Mouse (Mus musculus): ENCODE measurements around the gene Yif1a. TPM values are rescaled to one million over a fixed set of nuclear protein-coding genes. Genes with fewer than 3 reads are reported as not detected.

Yif1a gene
- 34.0 TPM for polyA plus RNA-seq (2017; shearing (Covaris generic))

GRCm38 (mm10) chr19:5087884-5088728, at the start of gene Yif1a:
Gene Yif1a (plus strand): TSS chr19:5088538.

GRCm38 (mm10) chr19:5038709-5039156, 49.6 kb upstream of the Yif1a start, which contains the start of the genes B4gat1 and AC124502.3:
Gene B4gat1 (plus strand): TSS chr19:5038826.
Gene AC124502.3 (plus strand): TSS chr19:5038891.

GRCm38 (mm10) chr19:5040862-5041523, 47.3 kb upstream of the Yif1a start, which contains the start of gene Brms1:
Gene Brms1 (plus strand): TSS chr19:5041354.

DNA sequence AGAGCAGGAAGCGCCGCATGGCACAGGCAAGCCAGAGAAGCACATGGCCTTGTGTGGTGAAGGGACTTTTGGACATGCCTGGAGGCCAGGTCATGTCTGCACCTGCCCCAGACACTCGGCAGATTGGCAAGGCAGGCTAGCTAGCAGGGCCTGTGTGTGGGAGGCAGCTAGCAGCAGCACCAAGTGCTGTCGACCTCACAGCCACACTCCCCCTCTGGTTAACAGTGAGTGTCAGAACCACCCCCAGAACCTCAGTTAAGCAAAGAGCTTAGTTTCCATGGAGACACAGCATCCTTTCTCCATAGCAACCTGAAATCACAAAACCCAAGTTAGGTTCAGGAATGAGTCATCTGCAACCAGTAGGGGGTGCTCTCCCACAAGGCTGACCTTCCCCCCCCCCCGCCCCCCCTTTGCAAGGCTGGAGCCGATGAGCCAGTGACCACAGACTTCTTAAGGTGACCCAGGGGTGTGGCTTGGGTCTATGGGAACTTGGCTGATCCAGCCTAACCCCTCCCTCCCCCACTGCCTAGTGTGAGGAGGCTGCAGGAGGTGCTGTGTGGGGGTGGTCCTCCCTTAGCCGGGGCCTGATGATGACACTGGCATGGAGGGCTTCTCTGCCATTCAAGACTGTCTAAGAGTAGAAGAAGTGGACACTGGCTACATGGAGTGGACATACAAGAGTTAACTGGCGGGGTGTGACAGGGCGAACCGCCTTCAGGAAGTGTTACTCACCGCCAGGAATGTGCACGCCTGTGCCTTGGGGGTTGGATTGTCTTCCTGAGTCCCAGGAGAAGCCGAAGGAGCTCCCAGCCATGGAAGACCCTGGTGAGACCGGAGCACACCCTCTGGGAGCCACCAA, 38.1 kb upstream of the Yif1a start, which contains the start of gene Rin1:
TSS of gene Rin1 (plus strand) at position 435 of the 859 bp plus-strand sequence.

DNA sequence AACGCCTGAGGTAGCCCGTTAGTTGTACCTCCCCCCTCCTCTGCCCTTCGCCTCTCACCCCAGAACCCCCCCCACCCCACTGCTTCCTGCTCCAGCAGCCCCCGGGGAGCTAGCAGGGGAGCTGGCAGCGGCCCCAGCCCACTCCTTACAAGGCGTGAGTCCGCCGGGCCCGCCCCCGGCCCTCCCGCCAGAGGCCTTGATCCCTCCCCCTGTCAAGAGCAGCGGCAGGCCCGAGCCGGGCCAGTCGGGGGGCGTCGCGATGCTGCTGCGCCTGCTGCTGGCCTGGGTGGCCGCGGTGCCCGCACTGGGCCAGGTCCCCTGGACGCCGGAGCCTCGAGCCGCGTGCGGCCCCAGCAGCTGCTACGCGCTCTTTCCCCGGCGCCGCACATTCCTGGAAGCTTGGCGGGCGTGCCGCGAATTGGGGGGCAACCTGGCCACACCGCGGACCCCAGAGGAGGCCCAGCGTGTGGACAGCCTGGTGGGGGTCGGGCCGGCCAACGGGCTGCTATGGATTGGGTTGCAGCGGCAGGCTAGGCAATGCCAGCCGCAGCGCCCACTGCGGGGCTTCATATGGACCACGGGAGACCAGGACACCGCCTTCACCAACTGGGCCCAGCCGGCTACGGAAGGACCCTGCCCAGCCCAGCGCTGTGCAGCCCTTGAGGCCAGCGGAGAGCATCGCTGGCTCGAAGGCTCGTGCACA, 20.3 kb upstream of the Yif1a start, which contains the start of gene Cd248:
TSS of gene Cd248 (plus strand) at position 212 of the 703 bp plus-strand sequence.

DNA sequence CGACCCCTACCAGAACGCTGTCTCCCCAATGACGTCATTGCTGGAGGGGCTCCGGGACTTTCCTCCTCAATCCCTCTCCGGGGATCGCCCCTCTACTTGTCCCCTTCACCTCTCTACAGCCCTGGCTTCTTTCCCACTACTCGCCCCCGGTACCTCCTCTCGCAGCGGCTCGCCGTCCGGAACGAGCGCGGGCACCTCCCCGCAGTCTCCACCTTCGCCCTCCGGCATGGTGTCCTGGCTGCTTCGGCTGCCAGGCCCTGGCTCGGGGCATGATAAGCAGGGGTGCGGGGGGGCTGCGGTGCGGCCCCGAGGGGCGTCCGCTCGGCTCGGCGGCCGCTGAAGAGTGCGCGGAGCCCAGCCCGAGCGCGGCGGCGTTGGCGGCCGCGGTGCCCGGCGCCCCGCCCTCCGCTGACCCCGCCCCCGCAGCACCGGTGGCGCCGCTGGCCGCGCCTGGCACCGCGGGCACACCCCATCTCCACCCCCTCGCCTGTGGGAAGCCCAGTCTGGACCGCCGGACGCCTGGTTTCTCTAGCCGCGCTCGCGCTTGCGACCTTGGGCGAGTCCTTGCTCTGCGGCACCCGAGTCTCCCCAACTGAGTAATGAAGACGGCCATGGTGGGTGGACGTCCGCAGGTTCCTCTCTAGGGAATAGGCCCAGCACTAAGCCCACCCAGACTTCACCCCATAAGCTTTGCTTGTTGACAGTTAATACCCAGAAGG, 3.0 kb upstream of the Yif1a start, which contains the start of gene Tmem151a:
TSS of gene Tmem151a (minus strand) at position 387 of the 719 bp plus-strand sequence.

DNA sequence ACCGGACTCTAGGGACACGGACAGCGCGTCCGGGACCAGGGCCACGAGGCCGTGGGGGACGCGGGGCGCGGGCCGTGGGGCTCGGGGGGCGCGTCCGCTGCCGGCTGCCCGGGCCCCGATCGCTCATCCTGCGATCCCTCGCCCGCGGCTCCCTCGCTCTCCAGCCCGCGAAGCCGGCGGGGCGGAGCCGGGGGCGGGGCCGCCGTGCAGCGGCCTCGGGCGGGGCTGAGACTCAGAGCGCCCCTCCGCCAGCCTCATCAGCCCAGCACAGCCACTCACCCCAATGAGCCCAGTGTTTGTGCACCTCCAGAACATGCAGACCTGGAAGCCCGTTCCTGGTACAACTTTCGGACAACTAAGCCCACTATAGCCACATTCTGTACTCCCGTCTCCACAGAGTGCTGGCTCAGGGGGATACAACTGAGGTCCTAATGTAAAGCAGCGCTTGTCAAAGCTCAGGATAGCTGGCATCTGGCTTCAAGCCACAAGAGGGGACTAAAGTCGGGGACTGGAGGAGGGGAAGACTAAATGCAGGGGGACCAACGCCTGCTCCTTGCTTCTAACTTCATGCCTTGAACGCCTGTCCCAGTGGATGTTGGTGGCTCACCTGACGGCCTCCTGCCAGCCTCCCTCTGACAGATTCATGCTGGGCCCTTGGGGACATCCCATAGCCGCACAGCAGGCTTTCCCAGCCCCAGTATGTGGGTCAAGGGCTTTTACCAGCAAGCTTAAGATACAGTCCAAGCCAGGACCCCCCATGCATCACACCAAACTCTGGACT, 10.2 kb downstream of the Yif1a start, which contains the start of gene Cnih2:
TSS of gene Cnih2 (minus strand) at position 159 of the 781 bp plus-strand sequence.

GRCm38 (mm10) chr19:5106731-5107191, 18.4 kb downstream of the Yif1a start, which contains the start of gene Rab1b:
Gene Rab1b (minus strand): TSS chr19:5107072.

DNA sequence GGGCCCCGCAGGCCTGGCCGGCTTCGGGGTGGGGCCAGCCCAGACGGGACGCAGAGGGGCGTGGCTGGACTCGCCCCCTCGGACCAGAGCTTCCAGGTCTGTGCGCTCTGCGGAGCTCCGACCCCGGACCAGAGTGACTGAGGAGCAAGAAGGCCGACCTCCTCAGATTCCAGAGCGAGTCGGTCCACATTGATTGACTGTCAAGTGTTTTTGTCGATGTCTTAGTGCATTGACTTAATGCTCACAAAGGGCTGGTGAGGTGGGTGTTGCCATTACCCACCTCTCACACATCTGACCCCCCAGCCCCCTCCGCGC, 30.0 kb downstream of the Yif1a start, which contains the start of gene Klc2:
TSS of gene Klc2 (minus strand) at position 177 of the 315 bp plus-strand sequence.

Other genes starting within 250 kb of the Yif1a start
- gene Ccs, start 249.2 kb upstream of the Yif1a start, polyA plus RNA-seq (2017; shearing (Covaris generic)): 71.3 TPM
- gene Ccdc87, start 249.2 kb upstream of the Yif1a start, polyA plus RNA-seq (2017; shearing (Covaris generic)): not detected
- 13.9 TPM for gene Ctsf, start 233.4 kb upstream of the Yif1a start, polyA plus RNA-seq (2017; shearing (Covaris generic))
- not detected for gene Actn3, start 210.6 kb upstream of the Yif1a start, polyA plus RNA-seq (2017; shearing (Covaris generic))
- gene Zdhhc24, start 209.9 kb upstream of the Yif1a start, polyA plus RNA-seq (2017; shearing (Covaris generic)): 4.3 TPM
- gene Bbs1, start 181.9 kb upstream of the Yif1a start, polyA plus RNA-seq (2017; shearing (Covaris generic)): 0.37 TPM
- gene Dpp3, start 160.3 kb upstream of the Yif1a start, polyA plus RNA-seq (2017; shearing (Covaris generic)): 59.0 TPM
- gene Peli3, start 145.4 kb upstream of the Yif1a start, polyA plus RNA-seq (2017; shearing (Covaris generic)): 1.4 TPM
- 46.3 TPM for gene Mrpl11, start 126.4 kb upstream of the Yif1a start, polyA plus RNA-seq (2017; shearing (Covaris generic))
- not detected for gene Npas4, start 98.2 kb upstream of the Yif1a start, polyA plus RNA-seq (2017; shearing (Covaris generic))
- gene Slc29a2, start 64.7 kb upstream of the Yif1a start, polyA plus RNA-seq (2017; shearing (Covaris generic)): 1.3 TPM
- gene B4gat1, start 49.7 kb upstream of the Yif1a start, polyA plus RNA-seq (2017; shearing (Covaris generic)): 3.6 TPM
- 1.8 TPM for gene AC124502.3, start 49.6 kb upstream of the Yif1a start, polyA plus RNA-seq (2017; shearing (Covaris generic))
- 82.7 TPM for gene Brms1, start 47.2 kb upstream of the Yif1a start, polyA plus RNA-seq (2017; shearing (Covaris generic))
- gene Rin1, start 38.1 kb upstream of the Yif1a start, polyA plus RNA-seq (2017; shearing (Covaris generic)): 0.70 TPM
- gene Cd248, start 20.5 kb upstream of the Yif1a start, polyA plus RNA-seq (2017; shearing (Covaris generic)): not detected
- gene Tmem151a, start 3.0 kb upstream of the Yif1a start, polyA plus RNA-seq (2017; shearing (Covaris generic)): not detected
- 0.52 TPM for gene Cnih2, start 10.0 kb downstream of the Yif1a start, polyA plus RNA-seq (2017; shearing (Covaris generic))
- gene Rab1b, start 18.5 kb downstream of the Yif1a start, polyA plus RNA-seq (2017; shearing (Covaris generic)): 120 TPM
- 4.6 TPM for gene Klc2, start 30.0 kb downstream of the Yif1a start, polyA plus RNA-seq (2017; shearing (Covaris generic))
- 141 TPM for gene Pacs1, start 184.6 kb downstream of the Yif1a start, polyA plus RNA-seq (2017; shearing (Covaris generic))
- gene Sf3b2, start 206.9 kb downstream of the Yif1a start, polyA plus RNA-seq (2017; shearing (Covaris generic)): 321 TPM
- gene Gal3st3, start 209.8 kb downstream of the Yif1a start, polyA plus RNA-seq (2017; shearing (Covaris generic)): not detected
- not detected for gene Catsper1, start 247.2 kb downstream of the Yif1a start, polyA plus RNA-seq (2017; shearing (Covaris generic))